Mouse (Mus musculus) MEL (cell line): ENCODE results near the gene Bcl2l1. TPM values are rescaled to one million over a fixed set of nuclear protein-coding genes. Genes with fewer than 3 reads are reported as not detected.

Experiments used
- DNase-seq: peaks from one replicate; pipeline ENCODE4 v3.0.0; 2011; ENCODE audit warnings: low read depth, low spot score
- H3K27ac ChIP-seq: 2 replicates; pipeline ENCODE4 v1.5.1; 2012; ENCODE audit warnings: low read depth, mild to moderate bottlenecking, control low read depth, low read length, moderate library complexity; ENCODE audit not compliant: control insufficient read depth
- H3K27me3 ChIP-seq, 2 experiments: fragments of 150-350 bp in 1 of 2; sonication (generic) in 1 of 2; 2 replicates each; pipeline ENCODE4 v1.6.1; 2012; ENCODE audit warnings: low read length in 2 of 2, mild to moderate bottlenecking in 2 of 2, improper control_type of control experiment in 1 of 2, moderate library complexity in 1 of 2; ENCODE audit not compliant: insufficient read depth in 2 of 2, control insufficient read depth in 1 of 2
- H3K36me3 ChIP-seq, 2 experiments: 2 replicates each; pipeline ENCODE4 v1.6.1; 2012 to 2014; ENCODE audit warnings: low read length in 2 of 2, improper control_type of control experiment in 1 of 2, inconsistent platforms in 1 of 2, mild to moderate bottlenecking in 1 of 2; ENCODE audit not compliant: insufficient read depth in 2 of 2, control insufficient read depth in 1 of 2
- H3K4me1 ChIP-seq, 2 experiments: fragments of 150-350 bp in 1 of 2; sonication (generic) in 1 of 2; 2 replicates each; pipeline ENCODE4 v1.6.1; 2012; ENCODE audit warnings: low read length in 2 of 2, improper control_type of control experiment in 1 of 2, mild to moderate bottlenecking in 1 of 2; ENCODE audit not compliant: insufficient read depth in 2 of 2, control insufficient read depth in 1 of 2
- H3K4me3 ChIP-seq, 2 experiments: fragments of 150-350 bp in 1 of 2; sonication (generic) in 1 of 2; 2 replicates each; pipeline ENCODE4 v1.5.1; 2012; ENCODE audit warnings: low read depth in 2 of 2, low read length in 2 of 2, mild to moderate bottlenecking in 2 of 2, moderate library complexity in 2 of 2, control low read depth in 1 of 2, improper control_type of control experiment in 1 of 2; ENCODE audit not compliant: control insufficient read depth in 1 of 2, insufficient read depth in 1 of 2
- H3K79me2 ChIP-seq: 2 replicates; pipeline ENCODE4 v1.6.1; 2012; ENCODE audit warnings: mild to moderate bottlenecking, low read length, moderate library complexity; ENCODE audit not compliant: control insufficient read depth, poor library complexity, insufficient read depth
- H3K9ac ChIP-seq: 2 replicates; pipeline ENCODE4 v1.6.1; 2012; ENCODE audit warnings: low read depth, mild to moderate bottlenecking, control low read depth, low read length, moderate library complexity; ENCODE audit not compliant: control insufficient read depth, poor library complexity, severe bottlenecking
- H3K9me3 ChIP-seq: fragments of 150-350 bp; sonication (generic); replicated peaks from 2 replicates; pipeline ENCODE4 v1.6.1; 2012; ENCODE audit warnings: mild to moderate bottlenecking, low read length, improper control_type of control experiment, moderate library complexity; ENCODE audit not compliant: insufficient read depth
- CHD2 ChIP-seq: IDR thresholded peaks from 2 replicates; pipeline ENCODE4 v1.6.1; 2011; ENCODE audit warnings: low read length, improper control_type of control experiment
- CTCF ChIP-seq, 3 experiments: IDR thresholded peaks in 2 of 3; conservative IDR thresholded peaks in 1 of 3; 2 replicates each; pipeline ENCODE4 v1.5.1; 2011 to 2012; ENCODE audit warnings: low read length in 3 of 3, low read depth in 2 of 3, mild to moderate bottlenecking in 2 of 3, improper control_type of control experiment in 1 of 3, inconsistent platforms in 1 of 3, mixed read lengths in 1 of 3, moderate library complexity in 1 of 3; ENCODE audit not compliant: control insufficient read depth in 1 of 3, insufficient read depth in 1 of 3, poor library complexity in 1 of 3, severe bottlenecking in 1 of 3
- EP300 ChIP-seq, 2 experiments: IDR thresholded peaks; 2 replicates each; pipeline ENCODE4 v1.6.1; 2011; ENCODE audit warnings: improper control_type of control experiment in 2 of 2, low read length in 2 of 2, low read depth in 1 of 2, mild to moderate bottlenecking in 1 of 2
- ETS1 ChIP-seq: IDR thresholded peaks from 2 replicates; pipeline ENCODE4 v1.6.1; 2012; ENCODE audit warnings: low read depth, mild to moderate bottlenecking, inconsistent platforms, low read length, improper control_type of control experiment, moderate library complexity
- GABPA ChIP-seq: IDR thresholded peaks from 2 replicates; pipeline ENCODE4 v1.6.1; 2012; ENCODE audit warnings: low read depth, mild to moderate bottlenecking, inconsistent platforms, low read length, improper control_type of control experiment, moderate library complexity
- GATA1 ChIP-seq: IDR thresholded peaks from 2 replicates; pipeline ENCODE4 v1.6.1; 2011; ENCODE audit warnings: low read depth, low read length, improper control_type of control experiment
- MAFK ChIP-seq: IDR thresholded peaks from 2 replicates; pipeline ENCODE4 v1.6.1; 2011; ENCODE audit warnings: low read depth, mild to moderate bottlenecking, low read length, improper control_type of control experiment, borderline replicate concordance
- MEF2A ChIP-seq: IDR thresholded peaks from 2 replicates; pipeline ENCODE4 v1.6.1; 2014; ENCODE audit warnings: low read depth, mild to moderate bottlenecking, inconsistent platforms, low read length, improper control_type of control experiment; ENCODE audit not compliant: poor library complexity, insufficient replicate concordance, severe bottlenecking; ENCODE audit errors: extremely low read depth
- MXI1 ChIP-seq: IDR thresholded peaks from 2 replicates; pipeline ENCODE4 v1.6.1; 2011; ENCODE audit warnings: mild to moderate bottlenecking, low read depth, low read length, improper control_type of control experiment
- MYC ChIP-seq: IDR thresholded peaks from 2 replicates; pipeline ENCODE4 v1.6.1; 2011; ENCODE audit warnings: low read depth, mild to moderate bottlenecking, low read length, improper control_type of control experiment, moderate library complexity
- POLR2AphosphoS2 ChIP-seq: IDR thresholded peaks from 2 replicates; pipeline ENCODE4 v1.6.1; 2011; ENCODE audit warnings: low read length, improper control_type of control experiment
- SIN3A ChIP-seq: IDR thresholded peaks from 2 replicates; pipeline ENCODE4 v1.6.1; 2012; ENCODE audit warnings: low read length, improper control_type of control experiment, inconsistent platforms
- SMC3 ChIP-seq: IDR thresholded peaks from 2 replicates; pipeline ENCODE4 v1.6.1; 2011; ENCODE audit warnings: low read depth, low read length, improper control_type of control experiment
- TBP ChIP-seq: IDR thresholded peaks from 2 replicates; pipeline ENCODE4 v1.8.0; 2011; ENCODE audit warnings: low read depth, low read length, improper control_type of control experiment
- TCF12 ChIP-seq: IDR thresholded peaks from 2 replicates; pipeline ENCODE4 v1.6.1; 2014; ENCODE audit warnings: low read depth, mild to moderate bottlenecking, inconsistent platforms, low read length, improper control_type of control experiment, moderate library complexity
- USF1 ChIP-seq: IDR thresholded peaks from 2 replicates; pipeline ENCODE4 v1.6.1; 2014; ENCODE audit warnings: low read depth, mild to moderate bottlenecking, inconsistent platforms, low read length, improper control_type of control experiment, moderate library complexity
- polyA plus RNA-seq, 2 experiments: library from polyadenylated mRNA; stranded (reverse) in 1 of 2; unstranded in 1 of 2; fragments of >175 nt in 1 of 2; fragments of >200 nt in 1 of 2; gene quantifications; 2 replicates each; pipeline versions ENCODE4 v1.2.1 to v1.2.4; 2012; ENCODE audit warnings: low replicate concordance in 2 of 2, low read depth in 1 of 2; ENCODE audit not compliant: insufficient read length in 2 of 2, insufficient read depth in 1 of 2, missing spikeins in 1 of 2
- total RNA-seq: library from RNA; depleted of rRNA; stranded (reverse); fragments of 300-350 nt; gene quantifications from 2 replicates; pipeline ENCODE4 v1.2.3, GENCODE M21; 2012

The Bcl2l1 gene
- total and polyA plus RNA-seq, 3 experiments = 6.5 to 23.9 TPM; not detected in 1

- Histone ChIP-seq H3K27ac (no peak overlapping the region), H3K4me1 (peaks cover 5 to 29% of the 10 kb centered on the region in 2 experiments), H3K27me3 (no peaks in the 10 kb centered on the region), H3K9me3 (no peaks in the 10 kb centered on the region), H3K9ac (no peak overlapping the region), H3K36me3 (peaks cover 0 to 12% of the 10 kb centered on the region in 2 experiments; a peak in 2 of 4 replicates), H3K4me3 (no peak overlapping the region), H3K79me2 (no peaks in the 10 kb centered on the region)
- TF ChIP-seq MAFK (no peak), SMC3 (no peak), TCF12 (no peak), CHD2 (no peak), POLR2AphosphoS2 (no peak), GABPA (no peak), CTCF (IDR thresholded peaks at IDR 0.05 in 2 of 3, conservative IDR thresholded peaks at IDR 0.05 in 1 of 3; ENCODE audit: control insufficient read depth in 1 of 3, insufficient read depth in 1 of 3, low read depth in 2 of 3, low read length in 3 of 3, poor library complexity in 1 of 3, severe bottlenecking in 1 of 3) (no peak), USF1 (no peak), MXI1 (no peak), MEF2A (no peak), MYC (no peak)
- no peak for DNase-seq
These were observed 59.3 kb downstream of the Bcl2l1 start for GRCm38 (mm10) chr2:152772231-152772630.

- no peaks in the 10 kb centered on the region for H3K27me3 ChIP-seq
- no peak overlapping the region for H3K4me3 ChIP-seq
- TF ChIP-seq EP300 (IDR thresholded peaks at IDR 0.05; ENCODE audit: low read depth in 1 of 2, low read length in 2 of 2) (peak in 1 of 2 experiments; percentile 61; a peak in 2 of 4 replicates), ETS1 (no peak), TBP (no peak), GATA1 (peak; percentile 42; the same call in 1 of the 2 replicates), SIN3A (0 out of 2 replicates have a peak, but pooled peaks have one; percentile 8), CTCF (IDR thresholded peaks at IDR 0.05 in 2 of 3, conservative IDR thresholded peaks at IDR 0.05 in 1 of 3; ENCODE audit: control insufficient read depth in 1 of 3, insufficient read depth in 1 of 3, low read depth in 2 of 3, low read length in 3 of 3, poor library complexity in 1 of 3, severe bottlenecking in 1 of 3) (no peak)
- TF ChIP-seq, all 39 proteins: peak for 3
- Histone ChIP-seq H3K36me3 (peaks cover 0 to 16% of the 10 kb centered on the region in 2 experiments; a peak in 2 of 4 replicates), H3K4me1 (peaks cover 5 to 34% of the 10 kb centered on the region in 2 experiments), H3K27ac (no peak overlapping the region), H3K79me2 (no peaks in the 10 kb centered on the region), H3K9ac (no peak overlapping the region), H3K9me3 (no peaks in the 10 kb centered on the region)
- peak; percentile 38 for DNase-seq
These were observed 60.0 kb downstream of the Bcl2l1 start for GRCm38 (mm10) chr2:152771571-152771970.
